Comparison of ENCODE assay signal across 8 mouse cellular contexts in genomic region chr13:23698300-23698693, GRCm38 (mm10). TPM values are rescaled to one million over a fixed set of nuclear protein-coding genes. Genes with fewer than 3 reads are reported as not detected.
DNase-seq lines count a peak whose midpoint lies in the region; ATAC-seq and TF ChIP-seq lines count a peak whose summit lies in the region.

Gene Hist1h4c (minus strand): TSS chr13:23698454.

- H3K36me3 ChIP-seq in ES-Bruce4 (ENCODE audit: control insufficient read depth, insufficient read depth, low read length, poor library complexity, severe bottlenecking) = no peaks in the 10 kb centered on the region
- H3K36me3 ChIP-seq in forebrain, embryonic 13.5 days (ENCODE audit: poor library complexity, severe bottlenecking) = no peaks in the 10 kb centered on the region
- H3K36me3 ChIP-seq in liver, postnatal 0 days (replicated peaks; ENCODE audit: insufficient read depth, low read length) = peaks cover 3% of the 10 kb centered on the region; the same call in 1 of the 2 replicates
- no peaks in the 10 kb centered on the region for H3K36me3 ChIP-seq in neural tube, embryonic 14.5 days (ENCODE audit: control insufficient read depth, insufficient read depth, low read length)

- TF ChIP-seq POLR2A in ES-Bruce4 (IDR thresholded peaks at IDR 0.05; ENCODE audit: insufficient read depth, low read length) = peak; percentile 100

- WGBS in forebrain, embryonic 13.5 days = under 1% methylated on average over 17 of the region's 22 CpGs
- WGBS in large intestine, adult 2 months = under 1% methylated on average over 22 of the region's 22 CpGs
- under 1% methylated on average over 21 of the region's 22 CpGs for WGBS in liver, postnatal 0 days (ENCODE audit: insufficient replicate concordance)
- 0% methylated on average over 20 of the region's 22 CpGs for WGBS in neural tube, embryonic 14.5 days

- peak within 1 kb of the TSS; percentile 75 for H3K4me2 ChIP-seq in forebrain, embryonic 13.5 days
- peak within 1 kb of the TSS; percentile 73 for H3K4me2 ChIP-seq in liver, postnatal 0 days (ENCODE audit: low read depth, low read length)
- H3K4me2 ChIP-seq in neural tube, embryonic 14.5 days (ENCODE audit: low read depth, low read length) = peak within 1 kb of the TSS; percentile 63

- peak within 1 kb of the TSS; percentile 66 for H3K4me3 ChIP-seq in ES-Bruce4 (ENCODE audit: low read depth, low read length)
- peak within 1 kb of the TSS; percentile 46 for H3K4me3 ChIP-seq in forebrain, embryonic 13.5 days
- H3K4me3 ChIP-seq in liver, postnatal 0 days (ENCODE audit: low read depth, low read length) = peak within 1 kb of the TSS; percentile 54
- H3K4me3 ChIP-seq in neural tube, embryonic 14.5 days (ENCODE audit: low read depth, low read length) = peak within 1 kb of the TSS; percentile 44

- no peaks in the 10 kb centered on the region for H3K4me1 ChIP-seq in ES-Bruce4 (ENCODE audit: control insufficient read depth, insufficient read depth, low read length)
- H3K4me1 ChIP-seq in forebrain, embryonic 13.5 days = peaks cover 14% of the 10 kb centered on the region
- H3K4me1 ChIP-seq in liver, postnatal 0 days (ENCODE audit: insufficient read depth) = peaks cover 12% of the 10 kb centered on the region
- H3K4me1 ChIP-seq in neural tube, embryonic 14.5 days (ENCODE audit: control insufficient read depth, insufficient read depth, low read length) = peaks cover 3% of the 10 kb centered on the region; the same call in 1 of the 2 replicates

- DNase-seq in heart, postnatal 10 days = peak; percentile 99 to 100
- DNase-seq in large intestine, adult 2 months (ENCODE audit: low read depth, low spot score) = peak; percentile 95
- peak; percentile 98 for DNase-seq in liver, postnatal 0 days
- DNase-seq in testis, postnatal 10 days (ENCODE audit: low spot score) = peak; percentile 96

- 0 out of 2 replicates have a peak, but pooled peaks have one; percentile 54 for TF ChIP-seq EP300 in ES-Bruce4 (IDR thresholded peaks at IDR 0.05; ENCODE audit: insufficient read depth, low read depth, low read length)
- TF ChIP-seq EP300 in liver, postnatal 0 days (IDR thresholded peaks at IDR 0.05; ENCODE audit: low read depth) = peak; percentile 96

- peak within 1 kb of the TSS; percentile 72 for H3K9ac ChIP-seq in ES-Bruce4 (ENCODE audit: low read depth, poor library complexity, severe bottlenecking)
- peak within 1 kb of the TSS; percentile 75 for H3K9ac ChIP-seq in forebrain, embryonic 13.5 days
- H3K9ac ChIP-seq in liver, postnatal 0 days (replicated peaks) = peak within 1 kb of the TSS; percentile 85
- H3K9ac ChIP-seq in neural tube, embryonic 14.5 days (replicated peaks; ENCODE audit: low read depth, low read length) = peak within 1 kb of the TSS; percentile 33

- H3K27ac ChIP-seq in ES-Bruce4 (ENCODE audit: insufficient read depth, low read length) = peak within 1 kb of the TSS; percentile 59
- peak within 1 kb of the TSS; percentile 93 for H3K27ac ChIP-seq in forebrain, embryonic 13.5 days
- H3K27ac ChIP-seq in liver, postnatal 0 days (ENCODE audit: low read depth) = peak within 1 kb of the TSS; percentile 98
- H3K27ac ChIP-seq in neural tube, embryonic 14.5 days (ENCODE audit: low read depth, low read length) = peak within 1 kb of the TSS; percentile 84

- no peak for TF ChIP-seq CTCF in ES-Bruce4 (IDR thresholded peaks at IDR 0.05; ENCODE audit: low read depth, low read length)
- TF ChIP-seq CTCF in liver, postnatal 0 days (IDR thresholded peaks at IDR 0.05; ENCODE audit: low read depth) = peak; percentile 34

- intact Hi-C loops in heart, postnatal 10 days (cut with DNase I) = loop anchor here (2.0 to 5.0 kb wide), 3 partner anchors 75 to 1646 kb away; partner anchors contain the start of gene Hist1h1e

- no peaks in the 10 kb centered on the region for H3K9me3 ChIP-seq in ES-Bruce4 (replicated peaks; ENCODE audit: control insufficient read depth, insufficient read depth, low read length, poor library complexity, severe bottlenecking)
- no peaks in the 10 kb centered on the region for H3K9me3 ChIP-seq in forebrain, embryonic 13.5 days (replicated peaks)
- H3K9me3 ChIP-seq in liver, postnatal 0 days (ENCODE audit: low read length) = no peaks in the 10 kb centered on the region
- H3K9me3 ChIP-seq in neural tube, embryonic 14.5 days (ENCODE audit: control insufficient read depth, low read length) = no peaks in the 10 kb centered on the region

- ATAC-seq in cerebellum, adult (ENCODE audit: insufficient number of reproducible peaks, low FRiP score, low TSS enrichment) = peak; percentile 97
- ATAC-seq in forebrain, embryonic 13.5 days = peak; percentile 97
- ATAC-seq in liver, postnatal 0 days = peak; percentile 90
- peak; percentile 96 for ATAC-seq in neural tube, embryonic 14.5 days (ENCODE audit: low read depth)

- no peaks in the 10 kb centered on the region for H3K27me3 ChIP-seq in ES-Bruce4 (ENCODE audit: control insufficient read depth, insufficient read depth, low read length, poor library complexity, severe bottlenecking)
- no peaks in the 10 kb centered on the region for H3K27me3 ChIP-seq in forebrain, embryonic 13.5 days
- no peaks in the 10 kb centered on the region for H3K27me3 ChIP-seq in liver, postnatal 0 days (ENCODE audit: insufficient read depth, low read length)
- H3K27me3 ChIP-seq in neural tube, embryonic 14.5 days (ENCODE audit: control insufficient read depth, insufficient read depth, low read length) = no peaks in the 10 kb centered on the region

RNA-seq across cellular contexts. Expression of gene Hist1h4c, which starts in this region (rescaled TPM):
- polyA plus RNA-seq in ES-Bruce4 (2011; ENCODE audit: insufficient read depth, insufficient read length, low read depth, missing spikeins) = 1.3 and 2.5 TPM in 2 replicates
- 6.5 and 7.9 TPM in 2 replicates for polyA plus RNA-seq in forebrain, embryonic 13.5 days (2015; fragmentation: Nextera tagmentation; extraction: Ambion mirVana)
- 100 to 1,000 TPM; 105 to 116 TPM for total RNA-seq in heart, postnatal 10 days (2021)
- polyA plus RNA-seq in large intestine, adult 2 months (2012; rRNA removed) = 16.9 and 21.6 TPM in 2 replicates
- 6.2 and 6.5 TPM in 2 replicates for polyA plus RNA-seq in liver, postnatal 0 days (2015; fragmentation: Nextera tagmentation; extraction: Ambion mirVana)
- polyA plus RNA-seq in neural tube, embryonic 14.5 days (2014; fragmentation: Nextera tagmentation; extraction: Ambion mirVana) = 2.1 and 3.5 TPM in 2 replicates

Comparison
In these comparisons a context has a peak if more than half of its experiments do, and no peak if none do; other contexts are left out.
1. Peak in every context shown above with its lines: DNase-seq, ATAC-seq, H3K4me3 ChIP-seq and H3K27ac ChIP-seq.
2. H3K9ac ChIP-seq: peak in every context shown above with its lines; median percentile 85 in liver, postnatal 0 days; 75 in forebrain, embryonic 13.5 days; 72 in ES-Bruce4; 33 in neural tube, embryonic 14.5 days.